Mouse (Mus musculus): Measurements from ENCODE around the gene Dpf2. TPM values are rescaled to one million over a fixed set of nuclear protein-coding genes. Genes with fewer than 3 reads are reported as not detected.

The Dpf2 gene
- polyA plus RNA-seq, 1 experiment from 2014 or later = 155 TPM

GRCm38 (mm10) chr19:5877618-5878361 is 35.0 kb downstream of the Dpf2 start, which contains the start of gene Slc25a45:
Gene Slc25a45, plus strand, starts transcription at chr19:5877808.
- H3K27ac ChIP-seq (ENCODE audit: low read length) = peak within 1 kb of the TSS; percentile 83
- peak within 1 kb of the TSS; percentile 43 for H3K4me2 ChIP-seq (ENCODE audit: low read depth, low read length)
- ATAC-seq (ENCODE audit: low read depth) = peak; percentile 74
- H3K9me3 ChIP-seq (ENCODE audit: control insufficient read depth, low read length) = no peaks in the 10 kb centered on the region
- peak within 1 kb of the TSS; percentile 26 for H3K4me3 ChIP-seq (ENCODE audit: low read length)
- H3K27me3 ChIP-seq (ENCODE audit: control insufficient read depth, insufficient read depth, low read depth, low read length) = no peaks in the 10 kb centered on the region
- H3K36me3 ChIP-seq (ENCODE audit: control insufficient read depth, insufficient read depth, low read length) = no peaks in the 10 kb centered on the region
- 34% methylated on average over 15 of the region's 15 CpGs for WGBS
- H3K9ac ChIP-seq (ENCODE audit: low read length) = peak within 1 kb of the TSS; percentile 63
- H3K4me1 ChIP-seq (replicated peaks; ENCODE audit: control insufficient read depth, insufficient read depth, low read length) = peaks cover 37% of the 10 kb centered on the region

GRCm38 (mm10) chr19:5874969-5875480 is 37.8 kb downstream of the Dpf2 start, which contains the start of gene Frmd8:
Gene Frmd8, minus strand, starts transcription at chr19:5875274.
- Histone ChIP-seq H3K4me2 (ENCODE audit: low read depth, low read length) (peak within 1 kb of the TSS; percentile 90), H3K4me1 (replicated peaks; ENCODE audit: control insufficient read depth, insufficient read depth, low read length) (peaks cover 56% of the 10 kb centered on the region), H3K27ac (ENCODE audit: low read length) (peak within 1 kb of the TSS; percentile 53), H3K36me3 (ENCODE audit: control insufficient read depth, insufficient read depth, low read length) (0 out of 2 replicates have a peak, but pooled peaks cover 4% of the 10 kb centered on the region), H3K4me3 (ENCODE audit: low read length) (peak within 1 kb of the TSS; percentile 81), H3K9me3 (ENCODE audit: control insufficient read depth, low read length) (no peaks in the 10 kb centered on the region), H3K27me3 (ENCODE audit: control insufficient read depth, insufficient read depth, low read depth, low read length) (no peaks in the 10 kb centered on the region), H3K9ac (ENCODE audit: low read length) (peak within 1 kb of the TSS; percentile 90)
- under 1% methylated on average over 37 of the region's 37 CpGs for WGBS
- peak; percentile 75 for ATAC-seq (ENCODE audit: low read depth)

GRCm38 (mm10) chr19:5874391-5874968 is 38.3 kb downstream of the Dpf2 start:
- Histone ChIP-seq H3K4me1 (replicated peaks; ENCODE audit: control insufficient read depth, insufficient read depth, low read length) (peaks cover 56% of the 10 kb centered on the region), H3K27ac (ENCODE audit: low read length) (peak overlapping the region; percentile 53), H3K9ac (ENCODE audit: low read length) (peak overlapping the region; percentile 90), H3K27me3 (ENCODE audit: control insufficient read depth, insufficient read depth, low read depth, low read length) (no peaks in the 10 kb centered on the region), H3K9me3 (ENCODE audit: control insufficient read depth, low read length) (no peaks in the 10 kb centered on the region), H3K4me2 (ENCODE audit: low read depth, low read length) (peak overlapping the region; percentile 90), H3K4me3 (ENCODE audit: low read length) (peak overlapping the region; percentile 81), H3K36me3 (ENCODE audit: control insufficient read depth, insufficient read depth, low read length) (peaks cover 5% of the 10 kb centered on the region; the same call in 1 of the 2 replicates)
- 6% methylated on average over 13 of the region's 13 CpGs for WGBS
- ATAC-seq (ENCODE audit: low read depth) = no peak

- Histone ChIP-seq H3K9me3 (ENCODE audit: control insufficient read depth, low read length) (no peaks in the 10 kb centered on the region), H3K4me2 (ENCODE audit: low read depth, low read length) (no peak overlapping the region; the same call in 1 of the 2 replicates), H3K4me1 (replicated peaks; ENCODE audit: control insufficient read depth, insufficient read depth, low read length) (peaks cover 47% of the 10 kb centered on the region), H3K27ac (ENCODE audit: low read length) (peak overlapping the region; percentile 7; the same call in 1 of the 2 replicates), H3K27me3 (ENCODE audit: control insufficient read depth, insufficient read depth, low read depth, low read length) (no peaks in the 10 kb centered on the region), H3K4me3 (ENCODE audit: low read length) (no peak overlapping the region), H3K36me3 (ENCODE audit: control insufficient read depth, insufficient read depth, low read length) (peaks cover 9% of the 10 kb centered on the region; the same call in 1 of the 2 replicates), H3K9ac (ENCODE audit: low read length) (0 out of 2 replicates have a peak overlapping the region, but pooled peaks have one; percentile 90)
- no peak for ATAC-seq (ENCODE audit: low read depth)
- 72% methylated on average over 19 of the region's 19 CpGs for WGBS
Measured at GRCm38 (mm10) chr19:5872931-5873556, 39.8 kb downstream of the Dpf2 start.

- H3K27me3 ChIP-seq (ENCODE audit: control insufficient read depth, insufficient read depth, low read depth, low read length) = no peaks in the 10 kb centered on the region
- peaks cover 43% of the 10 kb centered on the region for H3K4me1 ChIP-seq (replicated peaks; ENCODE audit: control insufficient read depth, insufficient read depth, low read length)
- ATAC-seq (ENCODE audit: low read depth) = no peak
- no peaks in the 10 kb centered on the region for H3K9me3 ChIP-seq (ENCODE audit: control insufficient read depth, low read length)
- H3K9ac ChIP-seq (ENCODE audit: low read length) = no peak overlapping the region
- H3K27ac ChIP-seq (ENCODE audit: low read length) = peak overlapping the region; percentile 7; the same call in 1 of the 2 replicates
- WGBS = 65% methylated on average over 4 of the region's 4 CpGs
- H3K36me3 ChIP-seq (ENCODE audit: control insufficient read depth, insufficient read depth, low read length) = peaks cover 9% of the 10 kb centered on the region; the same call in 1 of the 2 replicates
- H3K4me3 ChIP-seq (ENCODE audit: low read length) = no peak overlapping the region
- H3K4me2 ChIP-seq (ENCODE audit: low read depth, low read length) = no peak overlapping the region
Measured at GRCm38 (mm10) chr19:5872528-5872927, 40.3 kb downstream of the Dpf2 start.

- Histone ChIP-seq H3K9me3 (ENCODE audit: control insufficient read depth, low read length) (no peaks in the 10 kb centered on the region), H3K4me1 (replicated peaks; ENCODE audit: control insufficient read depth, insufficient read depth, low read length) (peaks cover 38% of the 10 kb centered on the region), H3K9ac (ENCODE audit: low read length) (peak overlapping the region; percentile 61), H3K36me3 (ENCODE audit: control insufficient read depth, insufficient read depth, low read length) (peaks cover 14% of the 10 kb centered on the region; the same call in 1 of the 2 replicates), H3K4me2 (ENCODE audit: low read depth, low read length) (peak overlapping the region; percentile 45), H3K27ac (ENCODE audit: low read length) (peak overlapping the region; percentile 92), H3K4me3 (ENCODE audit: low read length) (no peak overlapping the region), H3K27me3 (ENCODE audit: control insufficient read depth, insufficient read depth, low read depth, low read length) (no peaks in the 10 kb centered on the region)
- ATAC-seq (ENCODE audit: low read depth) = peak; percentile 40
- 12% methylated on average over 6 of the region's 6 CpGs for WGBS
Measured at GRCm38 (mm10) chr19:5871683-5872082, 41.1 kb downstream of the Dpf2 start.

- peaks cover 38% of the 10 kb centered on the region for H3K4me1 ChIP-seq (replicated peaks; ENCODE audit: control insufficient read depth, insufficient read depth, low read length)
- H3K9ac ChIP-seq (ENCODE audit: low read length) = peak overlapping the region; percentile 61
- peak overlapping the region; percentile 13; the same call in 1 of the 2 replicates for H3K4me3 ChIP-seq (ENCODE audit: low read length)
- peak; percentile 88 for ATAC-seq (ENCODE audit: low read depth)
- peak overlapping the region; percentile 45 for H3K4me2 ChIP-seq (ENCODE audit: low read depth, low read length)
- no peaks in the 10 kb centered on the region for H3K9me3 ChIP-seq (ENCODE audit: control insufficient read depth, low read length)
- H3K36me3 ChIP-seq (ENCODE audit: control insufficient read depth, insufficient read depth, low read length) = peaks cover 14% of the 10 kb centered on the region
- H3K27me3 ChIP-seq (ENCODE audit: control insufficient read depth, insufficient read depth, low read depth, low read length) = no peaks in the 10 kb centered on the region
- H3K27ac ChIP-seq (ENCODE audit: low read length) = peak overlapping the region; percentile 92
- WGBS = 0% methylated on average over 3 of the region's 7 CpGs
Measured at GRCm38 (mm10) chr19:5871273-5871672, 41.5 kb downstream of the Dpf2 start.

GRCm38 (mm10) chr19:5868096-5868495 is 44.7 kb downstream of the Dpf2 start:
- WGBS = 78% methylated on average over 6 of the region's 6 CpGs
- no peaks in the 10 kb centered on the region for H3K9me3 ChIP-seq (ENCODE audit: control insufficient read depth, low read length)
- peaks cover 34% of the 10 kb centered on the region for H3K36me3 ChIP-seq (ENCODE audit: control insufficient read depth, insufficient read depth, low read length)
- no peaks in the 10 kb centered on the region for H3K27me3 ChIP-seq (ENCODE audit: control insufficient read depth, insufficient read depth, low read depth, low read length)
- peaks cover 21% of the 10 kb centered on the region for H3K4me1 ChIP-seq (replicated peaks; ENCODE audit: control insufficient read depth, insufficient read depth, low read length)
- no peak overlapping the region for H3K4me2 ChIP-seq (ENCODE audit: low read depth, low read length)
- no peak overlapping the region for H3K27ac ChIP-seq (ENCODE audit: low read length)
- ATAC-seq (ENCODE audit: low read depth) = no peak
- H3K9ac ChIP-seq (ENCODE audit: low read length) = no peak overlapping the region
- H3K4me3 ChIP-seq (ENCODE audit: low read length) = no peak overlapping the region
